Mouse (Mus musculus) layer of hippocampus, adult 2 months (tissue): ENCODE measurements around the gene Ugt2a1. TPM values are rescaled to one million over a fixed set of nuclear protein-coding genes. Genes with fewer than 3 reads are reported as not detected.
"Not testable (repeated sequence)": the region's sequence is repeated elsewhere in the genome, so short reads cannot be mapped to it uniquely, and the experiment has no call there.

ENCODE experiments used
- DNase-seq, 2 experiments: peaks; one replicate each; pipeline ENCODE4 v3.0.0; 2022; ENCODE audit warnings: low spot score in 2 of 2
- H3K27ac ChIP-seq: fragments of 200-600 bp; 2 replicates; pipeline ENCODE4 v1.8.1; 2022
- H3K4me3 ChIP-seq: fragments of 200-600 bp; 2 replicates; pipeline ENCODE4 v1.8.1; 2022; ENCODE audit warnings: mild to moderate bottlenecking
- CTCF ChIP-seq: fragments of 200-600 bp; conservative IDR thresholded peaks from 2 replicates; pipeline ENCODE4 v1.8.1; 2022; ENCODE audit warnings: antibody characterized with exemption, mild to moderate bottlenecking, moderate library complexity
- long read RNA-seq, 2 experiments: library from polyadenylated mRNA; stranded (forward); transcript quantifications; one replicate each; pipeline ENCODE4 v2.0.0; 2021; ENCODE audit warnings: borderline mapping rate in 2 of 2
- total RNA-seq, 2 experiments: library from RNA; stranded (reverse); gene quantifications; 2 replicates each; pipeline ENCODE4 v1.2.3; 2021

Ugt2a1 gene
- total RNA-seq, result not detected
- long read RNA-seq, experiment 1, result 0 reads
- long read RNA-seq, experiment 2, result 0 reads

DNA sequence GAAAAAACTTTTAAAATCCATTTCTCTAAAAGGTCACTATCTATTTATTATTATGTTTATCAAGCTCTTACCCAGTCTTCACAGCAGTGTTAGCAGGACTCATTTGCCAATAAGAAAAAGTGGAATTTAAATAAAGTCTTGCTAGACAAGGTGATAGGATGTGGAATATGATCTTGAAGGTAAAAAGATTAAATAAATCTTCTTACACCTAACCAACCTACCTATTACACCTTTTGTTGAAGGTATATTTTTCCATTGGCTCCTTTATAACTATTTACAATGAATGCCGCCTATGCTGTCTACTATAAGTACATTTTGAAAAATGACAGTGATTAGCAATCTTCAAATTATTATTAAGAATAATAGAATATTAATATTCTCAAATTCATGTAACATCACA, at the start of gene Ugt2a1:
Gene Ugt2a1, minus strand, starts transcription at position 101 of the 400 bp plus-strand sequence.
- TF ChIP-seq CTCF, result no peak
- Histone ChIP-seq H3K4me3 (no peak within 1 kb of the TSS), H3K27ac (no peak within 1 kb of the TSS)
- no peak for DNase-seq

DNA sequence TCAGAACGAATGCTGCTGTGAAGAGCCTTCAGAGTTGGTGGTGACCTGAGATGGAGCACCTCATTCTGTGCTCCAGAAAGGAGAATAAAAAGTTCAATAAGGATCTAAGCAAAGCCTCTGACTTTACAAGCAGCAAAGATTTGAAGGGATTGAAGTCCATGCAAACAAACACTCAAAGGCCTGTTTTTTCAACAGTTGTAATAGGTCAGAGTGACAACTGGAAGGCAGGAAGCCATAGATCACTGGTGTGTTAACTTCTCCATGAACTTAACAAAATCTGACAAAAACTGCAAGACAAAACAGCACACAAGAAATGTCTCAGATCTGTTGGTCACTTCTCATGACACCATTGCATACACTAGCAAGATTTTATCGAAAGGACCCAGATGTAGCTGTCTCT, 47.4 kb upstream of the Ugt2a1 start, which contains the start of gene Sult1b1:
Gene Sult1b1, minus strand, starts transcription at position 85 of the 400 bp plus-strand sequence.
- no peak for DNase-seq
- Histone ChIP-seq H3K4me3 (no peak within 1 kb of the TSS), H3K27ac (no peak within 1 kb of the TSS)
- TF ChIP-seq CTCF, result no peak

DNA sequence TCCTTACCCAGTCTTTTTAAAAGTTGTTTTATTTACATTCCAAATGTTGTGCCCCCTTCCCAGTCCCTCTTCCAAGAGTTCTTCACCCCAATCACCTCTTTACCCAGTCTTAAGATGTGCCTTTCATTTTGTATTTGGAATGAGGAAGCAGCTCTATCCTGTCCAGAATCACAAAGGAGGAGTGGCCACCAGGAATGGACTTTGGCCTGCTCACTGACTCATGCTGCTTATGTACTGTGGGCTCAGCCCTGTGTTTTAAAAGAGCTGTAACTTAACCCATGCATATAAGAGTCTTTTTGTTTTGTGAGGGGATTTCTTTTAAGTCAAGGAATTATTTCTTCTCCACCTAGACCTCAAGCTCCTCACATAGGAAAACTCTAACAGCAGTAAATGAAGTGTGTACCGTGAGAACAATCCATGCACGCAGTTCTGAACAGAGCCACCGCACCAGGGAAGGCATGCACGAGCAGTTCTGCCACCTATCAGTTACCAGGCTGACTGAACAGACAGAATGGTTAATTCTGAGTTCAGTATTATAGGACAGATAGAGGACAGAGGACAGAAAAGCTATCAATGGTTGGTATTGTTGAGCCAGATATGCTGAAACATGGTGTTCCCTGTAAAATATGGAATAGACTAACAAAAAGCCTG, 45.4 kb upstream of the Ugt2a1 start:
- no peak for DNase-seq
- H3K27ac ChIP-seq, result no peak overlapping the region
- no peak for TF ChIP-seq CTCF
- no peak overlapping the region for H3K4me3 ChIP-seq

DNA sequence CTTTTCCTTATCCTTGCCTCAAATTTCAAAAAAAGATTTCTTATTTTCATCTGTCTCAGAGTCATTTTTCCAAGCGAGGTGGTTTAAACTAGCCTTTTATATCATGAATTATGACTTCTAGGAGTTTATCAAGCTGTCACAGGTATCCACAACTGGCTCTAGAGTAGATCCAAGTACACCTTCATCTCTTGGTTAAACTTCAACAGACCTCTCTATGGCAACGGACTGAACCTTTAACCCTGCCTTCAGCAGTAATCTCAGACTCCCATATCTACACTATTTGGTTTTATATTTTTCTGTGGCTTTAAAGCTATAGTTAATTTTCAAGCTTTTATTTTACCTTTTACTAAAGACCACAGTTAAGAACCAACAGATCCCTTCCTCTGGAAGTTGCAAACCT, 41.6 kb upstream of the Ugt2a1 start:
- H3K27ac ChIP-seq, result no peak overlapping the region
- no peak for DNase-seq
- no peak overlapping the region for H3K4me3 ChIP-seq
- TF ChIP-seq CTCF, result no peak

DNA sequence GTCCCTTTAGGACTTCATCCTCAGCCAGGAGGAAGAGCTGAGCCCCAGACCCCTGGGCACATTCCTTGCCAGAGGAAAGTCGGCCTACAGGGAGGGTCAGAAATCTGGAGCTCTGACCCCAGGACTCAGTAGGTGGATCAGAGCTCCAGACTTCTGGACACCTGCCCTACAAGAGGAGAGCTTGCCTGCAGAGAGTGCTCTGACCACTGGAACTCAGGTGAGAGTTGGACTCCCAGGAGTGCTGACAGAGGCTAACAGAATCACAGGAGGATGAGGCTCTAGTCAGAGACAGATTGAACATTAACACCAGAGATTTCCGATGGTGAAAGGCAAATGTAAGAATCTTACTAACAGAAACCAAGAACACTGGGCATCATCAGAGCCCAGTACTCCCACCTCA, 32.9 kb upstream of the Ugt2a1 start:
- not testable (repeated sequence) for H3K4me3 ChIP-seq, H3K27ac ChIP-seq, DNase-seq

DNA sequence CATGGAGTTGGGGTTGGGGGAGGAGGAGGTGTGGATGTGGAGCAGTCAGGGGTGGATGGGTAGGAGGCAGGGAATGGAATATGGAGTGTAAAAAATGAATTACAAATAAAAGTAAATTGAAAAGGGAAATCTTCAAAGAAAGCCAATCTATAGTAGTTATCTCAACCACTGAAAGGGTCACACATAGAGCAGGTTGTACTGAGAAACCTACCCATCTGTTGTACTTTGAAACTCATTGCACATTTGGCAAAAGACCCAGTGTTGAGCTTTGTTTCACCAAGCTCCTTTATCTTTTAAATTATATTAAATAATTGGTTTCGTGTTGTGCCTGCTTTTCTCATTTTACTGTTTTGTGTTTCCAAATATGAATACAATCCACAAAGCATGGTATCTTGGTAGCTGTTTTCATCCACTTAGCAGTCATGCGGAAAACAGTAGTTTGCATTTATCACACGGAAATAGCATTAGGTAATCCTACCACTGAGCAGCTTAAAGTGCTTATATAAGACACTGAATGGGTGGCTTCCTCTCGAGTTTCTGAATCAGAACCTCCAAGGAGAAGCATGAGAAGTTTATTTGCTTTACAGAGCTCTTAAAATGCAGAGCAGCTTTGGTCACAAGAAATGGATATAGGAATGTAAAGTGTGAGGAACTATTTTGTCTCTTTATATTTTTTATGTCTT, 15.2 kb upstream of the Ugt2a1 start:
- no peak for TF ChIP-seq CTCF
- DNase-seq, result no peak
- H3K27ac ChIP-seq, result no peak overlapping the region
- H3K4me3 ChIP-seq, result no peak overlapping the region

DNA sequence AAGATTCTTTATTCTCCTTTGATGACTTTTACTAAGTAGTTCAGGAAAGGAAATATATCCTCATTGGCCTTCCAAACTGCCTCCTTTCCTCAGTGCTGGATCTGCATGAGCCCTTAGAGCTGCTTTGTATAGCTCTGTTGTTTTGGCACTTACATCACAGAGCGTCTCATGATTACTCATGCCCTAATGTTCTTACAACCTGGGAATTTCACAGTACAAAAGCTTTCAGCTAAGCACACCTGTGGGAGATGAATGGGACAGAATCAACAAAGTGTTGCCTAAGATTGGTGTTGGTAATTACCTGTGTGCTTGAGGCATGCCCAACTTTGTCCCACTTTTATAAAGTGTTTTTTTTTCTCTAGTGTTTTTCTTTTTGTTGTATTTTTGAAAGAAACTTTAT, 12.0 kb upstream of the Ugt2a1 start:
- TF ChIP-seq CTCF, result no peak
- no peak overlapping the region for H3K27ac ChIP-seq
- DNase-seq, result no peak
- no peak overlapping the region for H3K4me3 ChIP-seq

DNA sequence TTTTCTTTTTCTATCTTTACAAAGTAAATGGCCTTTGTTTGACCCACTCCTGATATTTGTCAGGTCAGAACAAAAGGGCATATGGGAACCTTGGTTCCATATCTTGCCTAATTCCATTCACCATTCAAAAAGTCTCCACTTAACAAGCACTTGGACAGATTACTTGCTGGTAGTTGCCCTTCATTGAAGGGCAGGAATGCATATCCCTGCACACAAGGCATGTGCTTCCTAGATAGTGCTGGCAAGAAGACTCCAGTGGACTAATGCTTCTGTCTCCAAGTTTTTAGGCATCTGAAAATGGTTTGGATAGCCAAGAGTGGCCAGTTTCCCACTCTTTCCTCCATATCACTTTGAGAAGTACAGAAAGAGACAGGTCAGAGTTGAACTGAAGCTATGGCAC, 8.7 kb upstream of the Ugt2a1 start:
- Histone ChIP-seq H3K4me3 (no peak overlapping the region), H3K27ac (no peak overlapping the region)
- DNase-seq, result no peak
- no peak for TF ChIP-seq CTCF

DNA sequence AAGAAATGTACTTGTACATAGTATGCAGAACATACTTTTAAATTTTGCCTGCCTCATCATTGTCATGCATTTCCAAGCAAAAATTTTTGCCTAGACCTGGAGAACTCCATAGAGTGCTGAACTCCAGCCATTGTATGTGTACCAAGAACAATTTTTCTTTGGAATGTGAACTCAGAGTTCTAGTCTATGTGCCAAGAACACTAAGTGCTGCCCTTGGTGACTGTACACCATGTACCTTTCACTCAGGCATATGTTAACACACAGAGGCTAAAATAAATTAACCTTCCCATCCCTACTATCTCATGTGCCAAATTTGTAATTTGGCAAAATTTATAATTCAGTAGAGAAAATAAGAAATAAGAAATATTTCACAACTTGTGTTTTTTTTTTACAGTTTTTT, 8.3 kb upstream of the Ugt2a1 start:
- no peak for DNase-seq
- Histone ChIP-seq H3K4me3 (no peak overlapping the region), H3K27ac (no peak overlapping the region)
- no peak for TF ChIP-seq CTCF

DNA sequence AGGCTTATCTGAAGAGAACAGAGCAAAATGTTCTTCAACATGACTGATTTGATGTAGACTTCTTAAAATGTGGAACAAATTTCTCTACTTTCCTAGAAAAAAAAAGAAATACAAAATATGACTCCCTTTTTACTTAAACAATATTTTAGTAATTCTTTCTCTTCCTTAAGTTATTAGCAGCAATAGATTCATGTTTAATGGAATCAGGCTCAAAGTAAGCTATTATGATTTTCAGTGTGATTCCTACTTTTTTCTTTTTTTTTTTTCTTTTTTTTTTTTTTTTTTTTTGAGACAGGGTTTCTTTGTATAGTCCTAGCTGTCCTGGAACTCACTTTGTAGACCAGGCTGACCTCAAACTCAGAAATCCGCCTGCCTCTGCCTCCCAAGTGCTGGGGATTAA, 4.0 kb downstream of the Ugt2a1 start, which contains the start of gene Gm43638:
Gene Gm43638, minus strand, starts transcription at position 101 of the 400 bp plus-strand sequence.
- H3K27ac ChIP-seq, H3K4me3 ChIP-seq, DNase-seq: not testable (repeated sequence)

DNA sequence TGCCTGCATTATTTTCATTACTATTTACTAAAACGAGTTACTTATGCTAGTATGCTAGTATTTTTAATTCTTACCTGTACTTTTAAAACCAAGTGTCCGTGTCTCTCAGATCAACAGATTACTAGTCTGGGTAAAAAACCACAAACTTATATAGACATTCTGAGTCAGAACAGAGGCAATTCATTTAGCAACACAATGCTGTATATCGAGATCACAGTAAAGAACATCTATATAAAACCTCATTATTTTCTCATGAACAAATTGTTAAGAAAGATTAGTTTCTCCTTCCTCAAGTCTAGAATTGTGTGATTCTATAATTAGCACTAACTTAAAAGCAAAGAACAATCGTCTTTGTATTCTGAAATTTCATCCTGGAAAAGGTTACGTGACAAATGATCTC, 8.5 kb downstream of the Ugt2a1 start, which contains the start of gene Ugt2a2:
Gene Ugt2a2, minus strand, starts transcription at position 101 of the 400 bp plus-strand sequence.
- no peak for TF ChIP-seq CTCF
- no peak for DNase-seq
- Histone ChIP-seq H3K27ac (no peak within 1 kb of the TSS), H3K4me3 (no peak within 1 kb of the TSS)

DNA sequence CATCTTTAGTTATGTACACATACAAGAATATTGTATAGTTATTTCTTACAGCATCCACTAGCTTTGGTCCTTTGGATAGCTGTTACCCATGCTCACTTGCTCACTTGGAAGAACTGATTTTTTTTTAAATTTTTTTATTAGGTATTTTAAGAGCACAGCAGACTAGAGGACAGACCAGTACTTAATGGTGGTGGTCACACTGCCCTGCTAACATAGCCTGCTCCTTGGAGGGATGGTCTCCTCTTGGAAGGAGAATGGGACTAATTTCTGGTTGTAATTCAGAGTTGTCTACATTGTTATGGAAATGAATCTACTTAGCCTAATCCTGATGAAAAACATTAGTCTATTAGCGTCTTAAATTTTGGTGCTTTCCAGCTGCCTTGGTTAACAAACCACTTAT, 31.9 kb downstream of the Ugt2a1 start:
- Histone ChIP-seq H3K27ac (no peak overlapping the region), H3K4me3 (no peak overlapping the region)
- TF ChIP-seq CTCF, result no peak
- no peak for DNase-seq

DNA sequence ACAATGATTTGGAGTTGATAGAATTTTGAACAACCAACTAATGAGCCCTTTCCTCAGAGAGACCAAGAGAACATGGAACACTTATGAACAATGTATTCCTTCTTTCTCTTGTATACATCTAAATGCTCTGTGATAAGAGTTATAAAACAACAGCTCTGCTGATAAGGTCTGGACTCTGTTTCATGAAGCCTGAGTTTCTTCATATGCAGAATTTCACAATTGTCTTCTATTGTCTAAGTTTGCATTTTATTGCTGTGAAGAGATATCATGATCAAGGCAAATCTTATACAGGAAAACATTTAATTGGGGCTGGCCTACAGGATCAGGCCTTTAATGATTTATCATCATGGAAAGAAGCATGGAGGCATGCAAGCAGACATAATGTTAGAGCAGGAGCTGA, 33.0 kb downstream of the Ugt2a1 start:
- TF ChIP-seq CTCF, result no peak
- Histone ChIP-seq H3K27ac (no peak overlapping the region), H3K4me3 (no peak overlapping the region)
- DNase-seq, result no peak

DNA sequence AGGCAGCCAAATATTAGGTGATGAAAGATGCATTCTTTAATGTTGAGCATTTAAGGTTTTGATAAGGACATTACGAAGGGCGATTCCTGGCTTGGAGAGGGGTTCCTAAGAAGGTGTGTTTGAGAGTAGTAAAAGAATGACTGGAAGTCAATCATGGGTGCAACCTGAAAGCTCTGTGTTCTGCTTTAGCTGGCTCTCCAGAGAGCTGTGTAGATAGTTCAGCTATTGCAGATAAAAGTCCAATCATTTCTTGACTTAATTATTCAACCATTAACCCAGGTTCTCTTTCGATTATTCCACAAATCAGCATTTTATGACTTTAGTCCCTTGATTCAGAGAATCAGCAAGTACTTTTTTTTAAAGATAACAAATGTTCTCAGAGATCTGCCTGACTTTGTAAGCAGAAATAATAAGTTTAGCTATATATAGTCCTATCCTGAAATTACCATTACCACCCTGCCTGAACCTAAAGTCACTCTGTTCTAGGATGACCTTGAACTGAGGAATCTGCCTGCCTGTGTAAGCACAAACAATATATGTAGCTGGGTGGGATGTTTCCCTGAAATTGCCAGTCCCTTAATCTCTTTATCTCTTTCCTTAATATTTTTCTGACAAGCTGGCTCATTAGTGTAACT, 34.3 kb downstream of the Ugt2a1 start:
- no peak for DNase-seq
- TF ChIP-seq CTCF, result no peak
- Histone ChIP-seq H3K27ac (no peak overlapping the region), H3K4me3 (no peak overlapping the region)
